Mouse (Mus musculus) small intestine, adult 2 months (tissue): ENCODE measurements around the gene Spp1.

ENCODE experiments used
- CTCF ChIP-seq: fragments of 200-500 bp; IDR thresholded peaks from 2 replicates; pipeline ENCODE4 v1.5.1; 2012; ENCODE audit warnings: low read depth, mild to moderate bottlenecking, control low read depth, inconsistent platforms, low read length, moderate library complexity, mixed read lengths; ENCODE audit not compliant: insufficient replicate concordance, insufficient read length; ENCODE audit errors: extremely low read depth
- POLR2A ChIP-seq: fragments of 200-500 bp; IDR thresholded peaks from 2 replicates; pipeline ENCODE4 v1.6.1; 2012; ENCODE audit warnings: low read depth, mild to moderate bottlenecking, control low read depth, inconsistent platforms, low read length, moderate library complexity

- TF ChIP-seq POLR2A (no peak), CTCF (no peak)
Measured at GRCm38 (mm10) chr5:104453075-104453474, 18.2 kb downstream of the Spp1 start.
